Mouse (Mus musculus) layer of hippocampus, adult 18-20 months (tissue): ENCODE data around the gene Prrx2. TPM values are rescaled to one million over a fixed set of nuclear protein-coding genes. Genes with fewer than 3 reads are reported as not detected.

Experiments used
- total RNA-seq, 2 experiments: library from RNA; stranded (reverse); gene quantifications; 2 replicates each; pipeline ENCODE4 v1.2.3; 2021

The Prrx2 gene
- total RNA-seq, 2 experiments from 2014 or later, result 0.94 to 1.9 TPM

Other genes with a start within 250 kb of the Prrx2 start
- gene Cstad, start 239.9 kb upstream of the Prrx2 start, total RNA-seq, result 1 to 10 TPM; 4.5 to 5.3 TPM
- 1 to 10 TPM; 4.9 to 5.2 TPM for gene 1700001O22Rik, start 31.3 kb upstream of the Prrx2 start, total RNA-seq
- gene Ntmt1, start 27.1 kb upstream of the Prrx2 start, total RNA-seq, result 10 to 100 TPM; 32.1 to 32.5 TPM
- 10 to 100 TPM; 40.2 to 43.3 TPM for gene Asb6, start 4.6 kb upstream of the Prrx2 start, total RNA-seq
- gene Ptges, start 94.9 kb downstream of the Prrx2 start, total RNA-seq, result 1 to 10 TPM; 2.5 to 5.2 TPM
- 10 to 100 TPM; 32.3 to 38.3 TPM for gene Tor1b, start 118.0 kb downstream of the Prrx2 start, total RNA-seq
- 10 to 100 TPM; 49.5 to 51.4 TPM for gene Tor1a, start 133.0 kb downstream of the Prrx2 start, total RNA-seq
- gene BC005624, start 147.2 kb downstream of the Prrx2 start, total RNA-seq, result 10 to 100 TPM; 68.0 to 68.2 TPM
- gene Usp20, start 147.3 kb downstream of the Prrx2 start, total RNA-seq, result 10 to 100 TPM; 86.5 to 90.9 TPM